Mouse (Mus musculus): ENCODE measurements around the gene Slc9a4.

GRCm38 (mm10) chr1:40671490-40671889, 91.6 kb downstream of the Slc9a4 start:
- TF ChIP-seq TCF3 (IDR thresholded peaks at IDR 0.05; ENCODE audit: insufficient read length, low read depth) (no peak), MYOG (IDR thresholded peaks at IDR 0.05; ENCODE audit: control insufficient read depth in 1 of 3, insufficient read depth in 1 of 3, insufficient read length in 2 of 3, low read depth in 2 of 3) (no peak), MAX (IDR thresholded peaks at IDR 0.05; ENCODE audit: low read depth) (no peak), REST (IDR thresholded peaks at IDR 0.05; ENCODE audit: insufficient read depth, insufficient read length) (no peak), SRF (IDR thresholded peaks at IDR 0.05; ENCODE audit: control insufficient read depth, insufficient read length, low read depth) (no peak), MYOD1 (IDR thresholded peaks at IDR 0.05; ENCODE audit: control insufficient read depth in 1 of 3, insufficient read length in 2 of 3, low read depth in 2 of 3) (no peak), TCF12 (IDR thresholded peaks at IDR 0.05; ENCODE audit: insufficient read depth, poor library complexity, severe bottlenecking) (no peak), CEBPB (IDR thresholded peaks at IDR 0.05; ENCODE audit: insufficient read depth, poor library complexity, severe bottlenecking) (no peak), POLR2A (IDR thresholded peaks at IDR 0.05; ENCODE audit: insufficient read length, low read depth) (no peak)

Measured in myocyte (in vitro differentiated cells).